Mouse (Mus musculus) stomach, postnatal 0 days (tissue): ENCODE measurements around the gene Gtf3c5.

ENCODE experiments used
- CTCF ChIP-seq: IDR thresholded peaks from 2 replicates; pipeline ENCODE4 v1.5.1; 2016; ENCODE audit warnings: antibody characterized with exemption, low read depth, mild to moderate bottlenecking, moderate library complexity
- EP300 ChIP-seq: optimal IDR thresholded peaks from 2 replicates; pipeline ENCODE3; 2016; ENCODE audit warnings: antibody characterized with exemption

DNA sequence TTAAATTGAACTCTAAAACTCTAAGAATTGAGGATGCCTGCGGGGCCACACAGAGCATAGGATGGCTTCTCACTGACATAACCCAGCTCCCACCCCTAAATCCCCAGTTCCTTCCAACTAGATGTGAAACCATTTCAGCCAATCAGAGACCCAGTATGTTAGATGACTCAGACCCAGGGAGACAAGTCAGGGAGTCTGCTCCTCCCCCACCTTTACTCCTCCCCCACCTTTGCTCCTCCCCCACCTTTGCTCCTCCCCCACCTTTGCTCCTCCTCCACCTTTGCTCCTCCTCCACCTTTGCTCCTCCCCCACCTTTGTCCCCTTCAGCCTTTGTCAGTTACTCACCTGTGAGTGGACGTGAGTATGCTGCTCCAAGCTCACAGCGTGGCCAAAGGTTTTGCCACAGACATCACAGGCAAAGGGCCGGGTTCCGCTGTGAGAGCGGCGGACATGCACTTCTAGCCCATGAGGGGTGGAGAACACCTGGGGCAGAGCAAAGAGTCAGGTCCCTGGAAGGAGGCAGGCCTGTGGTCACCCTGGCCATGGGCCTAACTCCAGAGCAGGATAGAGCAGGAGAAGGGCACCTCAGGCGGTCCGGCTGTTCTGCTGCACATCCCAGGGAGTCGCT, 29.0 kb upstream of the Gtf3c5 start:
- no peak for TF ChIP-seq CTCF
- TF ChIP-seq EP300: no peak
